Mouse (Mus musculus) leukemia stem cell, adult 10-12 weeks (primary cell): ENCODE results near the gene Dcdc2b. TPM values are rescaled to one million over a fixed set of nuclear protein-coding genes. Genes with fewer than 3 reads are reported as not detected.

ENCODE experiments used
- polyA plus RNA-seq: library from polyadenylated mRNA; stranded (reverse); fragments of >175 nt; gene quantifications from 2 replicates; pipeline ENCODE4 v1.2.3, GENCODE M21; 2012; ENCODE audit warnings: low replicate concordance

Gene Dcdc2b
- polyA plus RNA-seq: 0.60 TPM in 1 of 2 replicates, not detected in the other

DNA sequence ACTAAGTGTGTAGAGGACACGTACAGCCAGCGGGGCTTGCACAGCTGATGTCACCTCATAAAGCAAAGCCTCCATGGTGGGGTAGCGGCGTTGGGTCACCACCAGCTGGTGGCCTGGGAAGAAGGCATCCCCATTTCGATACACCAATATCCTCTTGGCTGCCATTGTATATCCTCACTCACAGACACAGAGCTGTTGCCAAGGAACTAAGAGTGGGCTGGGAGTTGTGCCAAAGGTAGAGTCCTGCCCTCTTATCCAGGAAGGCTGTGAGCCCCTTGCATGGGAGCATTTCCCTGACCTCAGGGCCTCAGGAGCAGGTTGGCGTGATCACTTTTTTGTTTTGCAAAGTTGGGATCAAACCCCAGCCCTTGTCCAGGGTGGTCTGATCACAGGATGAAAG lies at the start of gene Dcdc2b:
Gene Dcdc2b (minus strand): TSS at position 165 of the 400 bp plus-strand sequence.

DNA sequence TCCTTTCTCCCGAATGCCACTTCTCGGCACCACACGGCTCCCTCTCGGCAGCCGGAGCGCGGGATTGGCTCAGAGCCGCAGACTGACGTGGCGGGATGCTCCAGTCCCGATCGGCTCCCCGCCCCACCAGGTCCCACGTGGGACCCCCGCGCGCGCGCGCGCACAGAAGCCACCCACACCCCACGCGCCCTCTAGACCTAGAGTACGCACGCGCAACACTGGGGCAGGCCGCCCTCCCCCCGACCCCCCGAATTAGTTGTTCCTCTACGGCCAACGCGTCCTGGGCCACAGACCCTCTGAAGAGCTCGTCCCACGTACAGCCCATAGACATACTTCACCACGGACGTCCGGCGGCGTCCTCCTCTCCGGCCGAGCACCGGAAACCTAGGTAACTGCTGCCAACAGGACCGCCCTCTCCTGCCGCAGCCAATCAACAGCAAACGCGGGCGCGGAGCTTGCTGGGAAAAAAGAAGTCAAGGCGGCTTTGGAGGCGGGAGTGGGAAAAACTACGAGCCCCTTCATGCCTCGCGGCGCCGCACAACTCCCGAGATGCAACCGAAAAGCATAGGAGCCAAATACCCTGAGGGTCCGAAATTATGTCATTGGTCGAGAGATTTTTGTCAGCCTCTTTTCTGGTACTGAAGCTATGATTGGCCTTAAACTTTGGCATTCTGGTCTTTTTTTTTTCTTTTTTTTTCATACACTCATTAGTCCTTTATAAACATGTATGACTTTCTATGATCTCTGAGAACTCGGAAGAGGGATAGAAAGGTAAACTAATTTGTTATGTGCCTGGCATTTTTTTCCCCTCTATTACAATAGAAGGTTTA lies 26.8 kb upstream of the Dcdc2b start, which contains the start of gene Txlna:
Gene Txlna (minus strand): TSS at position 428 of the 830 bp plus-strand sequence.

GRCm38 (mm10) chr4:129623681-129624091 lies 9.6 kb upstream of the Dcdc2b start, which contains the start of gene Ccdc28b:
TSS of gene Ccdc28b (minus strand) at chr4:129623947.

GRCm38 (mm10) chr4:129618786-129619691 lies 5.0 kb upstream of the Dcdc2b start, which contains the start of gene Iqcc:
TSS of gene Iqcc (minus strand) at chr4:129619099.

DNA sequence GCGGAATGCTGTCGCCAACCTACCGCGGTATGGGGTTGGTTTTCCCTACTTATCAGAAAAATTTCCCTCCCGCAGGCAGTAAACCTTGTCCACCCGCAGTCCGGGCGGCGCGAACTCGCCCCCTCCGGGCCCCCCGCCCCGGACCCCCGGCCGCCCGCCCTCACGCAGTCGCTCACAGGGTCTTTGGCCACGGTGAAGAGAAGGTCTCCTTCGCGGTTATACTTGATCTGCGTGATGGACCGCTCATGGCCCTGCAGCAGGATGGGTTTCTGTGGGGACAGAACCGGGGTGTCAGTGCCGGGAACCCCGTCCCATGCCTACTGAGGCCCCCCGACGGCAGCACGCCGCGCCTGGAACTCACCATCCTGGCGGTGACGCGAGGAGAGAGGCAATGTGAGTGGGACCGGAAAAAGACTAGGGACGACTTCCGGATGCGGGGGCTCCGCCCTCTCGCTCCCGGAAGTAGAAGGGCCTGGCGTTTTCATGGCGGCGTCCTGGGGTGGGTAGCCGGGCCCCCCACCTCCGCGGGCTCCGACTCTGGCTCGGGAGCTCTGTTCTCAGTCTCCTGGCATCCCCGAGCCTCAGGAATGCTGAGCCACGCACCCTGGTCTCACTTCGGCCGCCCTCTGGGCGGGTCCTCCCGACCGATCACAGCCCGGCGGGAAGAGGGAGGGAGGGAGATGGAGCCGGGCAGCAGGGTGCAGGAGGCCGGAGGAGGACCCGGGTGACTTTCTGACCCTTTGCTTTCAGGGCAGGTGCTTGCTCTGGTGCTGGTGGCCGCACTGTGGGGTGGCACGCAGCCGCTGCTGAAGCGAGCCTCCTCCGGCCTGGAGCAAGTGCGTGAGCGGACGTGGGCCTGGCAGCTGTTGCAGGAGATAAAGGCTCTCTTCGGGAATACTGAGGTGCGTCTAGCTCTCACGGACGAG lies 13.6 kb downstream of the Dcdc2b start, which contains the start of the genes Eif3i and Tmem234:
Gene Eif3i (minus strand): TSS at position 416 of the 926 bp plus-strand sequence.
Gene Tmem234 (plus strand): TSS at position 436 of the 926 bp plus-strand sequence.

GRCm38 (mm10) chr4:129578466-129578865 lies 35.6 kb downstream of the Dcdc2b start, which contains the start of gene Fam167b:
TSS of gene Fam167b (minus strand) at chr4:129578549.

GRCm38 (mm10) chr4:129573430-129573829 lies 40.6 kb downstream of the Dcdc2b start, which contains the start of gene Lck:
TSS of gene Lck (minus strand) at chr4:129573641.

Other genes with a start within 250 kb of the Dcdc2b start
- 1.1 and 2.3 TPM in 2 replicates for gene Zbtb8a, start 236.1 kb downstream of the Dcdc2b start, polyA plus RNA-seq
- not detected in 2 replicates for gene Zbtb8b, start 173.4 kb downstream of the Dcdc2b start, polyA plus RNA-seq
- gene Bsdc1, start 152.7 kb downstream of the Dcdc2b start, polyA plus RNA-seq: 37.4 and 50.9 TPM in 2 replicates
- not detected in 2 replicates for gene Tssk3, start 123.2 kb downstream of the Dcdc2b start, polyA plus RNA-seq
- gene Fam229a, start 123.1 kb downstream of the Dcdc2b start, polyA plus RNA-seq: 4.0 and 17.3 TPM in 2 replicates
- gene Marcksl1, start 100.7 kb downstream of the Dcdc2b start, polyA plus RNA-seq: 28.8 and 91.9 TPM in 2 replicates
- 26.0 and 75.3 TPM in 2 replicates for gene Hdac1, start 71.5 kb downstream of the Dcdc2b start, polyA plus RNA-seq
- gene Lck, start 40.6 kb downstream of the Dcdc2b start, polyA plus RNA-seq: 13.3 and 17.6 TPM in 2 replicates
- 1.8 and 2.0 TPM in 2 replicates for gene Fam167b, start 35.7 kb downstream of the Dcdc2b start, polyA plus RNA-seq
- gene Eif3i, start 13.6 kb downstream of the Dcdc2b start, polyA plus RNA-seq: 55.8 and 125 TPM in 2 replicates
- gene Tmem234, start 13.6 kb downstream of the Dcdc2b start, polyA plus RNA-seq: 229 and 293 TPM in 2 replicates
- gene Iqcc, start 4.8 kb upstream of the Dcdc2b start, polyA plus RNA-seq: 4.0 and 5.9 TPM in 2 replicates
- 9.9 and 21.2 TPM in 2 replicates for gene Ccdc28b, start 9.7 kb upstream of the Dcdc2b start, polyA plus RNA-seq
- 48.8 and 58.1 TPM in 2 replicates for gene Txlna, start 26.8 kb upstream of the Dcdc2b start, polyA plus RNA-seq
- gene Kpna6, start 58.5 kb upstream of the Dcdc2b start, polyA plus RNA-seq: 24.0 and 24.3 TPM in 2 replicates
- gene Tmem39b, start 82.6 kb upstream of the Dcdc2b start, polyA plus RNA-seq: 43.2 and 83.9 TPM in 2 replicates
- gene Khdrbs1, start 128.0 kb upstream of the Dcdc2b start, polyA plus RNA-seq: 208 and 269 TPM in 2 replicates
- gene Ptp4a2, start 197.0 kb upstream of the Dcdc2b start, polyA plus RNA-seq: 38.9 and 43.7 TPM in 2 replicates